Mouse (Mus musculus) liver, embryonic 15.5 days (tissue): ENCODE data around the gene Myo9b. TPM values are rescaled to one million over a fixed set of nuclear protein-coding genes. Genes with fewer than 3 reads are reported as not detected.

Experiments
- ATAC-seq: fragments of 200-750 bp; cut with Nextera tagmentation; 2 replicates; pipeline ENCODE4 v1.8.0; 2017; ENCODE audit warnings: moderate number of reproducible peaks, mild to moderate bottlenecking, moderate library complexity; ENCODE audit not compliant: insufficient read depth
- H3K27ac ChIP-seq: fragments of 300-500 bp; sonication (generic); replicated peaks from 2 replicates; pipeline ENCODE4 v1.5.1; 2015; ENCODE audit warnings: mild to moderate bottlenecking, inconsistent platforms
- H3K27me3 ChIP-seq: fragments of 300-500 bp; sonication (generic); 2 replicates; pipeline ENCODE4 v1.6.1; 2015; ENCODE audit warnings: mild to moderate bottlenecking, inconsistent platforms
- H3K36me3 ChIP-seq: fragments of 300-500 bp; sonication (generic); replicated peaks from 2 replicates; pipeline ENCODE4 v1.6.1; 2015; ENCODE audit warnings: moderate library complexity, mild to moderate bottlenecking, inconsistent platforms
- H3K4me1 ChIP-seq: fragments of 300-500 bp; sonication (generic); replicated peaks from 2 replicates; pipeline ENCODE4 v1.6.1; 2015; ENCODE audit warnings: inconsistent platforms
- H3K4me2 ChIP-seq: fragments of 300-500 bp; sonication (generic); 2 replicates; pipeline ENCODE4 v1.6.1; 2015; ENCODE audit warnings: moderate library complexity, mild to moderate bottlenecking, inconsistent platforms
- H3K4me3 ChIP-seq: fragments of 300-500 bp; sonication (generic); replicated peaks from 2 replicates; pipeline ENCODE4 v1.5.1; 2015; ENCODE audit warnings: mild to moderate bottlenecking, inconsistent platforms
- H3K9ac ChIP-seq: fragments of 300-500 bp; sonication (generic); 2 replicates; pipeline ENCODE4 v1.6.1; 2015; ENCODE audit warnings: moderate library complexity, mild to moderate bottlenecking, inconsistent platforms
- H3K9me3 ChIP-seq: fragments of 300-500 bp; sonication (generic); replicated peaks from 2 replicates; pipeline ENCODE4 v1.6.1; 2016; ENCODE audit warnings: inconsistent platforms
- WGBS: fragments of 180-500 bp; shearing (Covaris S2); methylation state at CpG from one replicate; pipeline ENCODE4 v1.1.7; 2015; ENCODE audit warnings: mixed read lengths; ENCODE audit not compliant: insufficient replicate concordance; 5-methylcytosine and 5-hydroxymethylcytosine counted together
- polyA plus RNA-seq: library from polyadenylated mRNA; unstranded; fragments of >200 nt; fragmentation: Nextera tagmentation; extraction: Ambion mirVana; gene quantifications from 2 replicates; pipeline ENCODE4 v1.2.1, GENCODE M21; 2015

Myo9b gene
- polyA plus RNA-seq, 1 experiment from 2014 or later = 7.3 TPM

DNA sequence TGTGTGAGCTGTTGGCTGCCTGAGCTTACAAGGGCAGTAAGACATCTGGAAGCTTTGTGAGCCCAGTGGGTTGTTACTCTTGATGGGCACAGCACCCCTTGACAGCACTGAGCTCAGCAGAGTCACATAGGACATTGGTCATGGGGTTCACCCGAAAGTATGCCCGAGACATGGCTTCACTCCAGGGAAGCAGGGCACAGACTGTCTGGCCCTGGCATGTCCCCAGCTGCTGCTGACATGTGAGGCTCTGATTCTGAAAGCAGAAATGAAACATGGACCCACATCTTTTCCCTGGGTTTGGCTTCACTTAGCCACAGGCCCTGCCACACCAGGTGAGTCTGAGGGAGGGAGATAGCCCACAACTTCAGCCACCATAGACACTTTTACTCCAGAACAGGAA lies 24.3 kb downstream of the Myo9b start:
- WGBS = 77% methylated on average over 2 of the region's 2 CpGs
- Histone ChIP-seq H3K9me3 (no peaks in the 10 kb centered on the region), H3K4me2 (no peak overlapping the region), H3K9ac (no peak overlapping the region), H3K27ac (peak overlapping the region; percentile 59), H3K4me3 (no peak overlapping the region), H3K36me3 (peaks cover 15% of the 10 kb centered on the region; the same call in 1 of the 2 replicates), H3K4me1 (peaks cover 28% of the 10 kb centered on the region; the same call in 1 of the 2 replicates), H3K27me3 (no peaks in the 10 kb centered on the region)
- no peak for ATAC-seq

DNA sequence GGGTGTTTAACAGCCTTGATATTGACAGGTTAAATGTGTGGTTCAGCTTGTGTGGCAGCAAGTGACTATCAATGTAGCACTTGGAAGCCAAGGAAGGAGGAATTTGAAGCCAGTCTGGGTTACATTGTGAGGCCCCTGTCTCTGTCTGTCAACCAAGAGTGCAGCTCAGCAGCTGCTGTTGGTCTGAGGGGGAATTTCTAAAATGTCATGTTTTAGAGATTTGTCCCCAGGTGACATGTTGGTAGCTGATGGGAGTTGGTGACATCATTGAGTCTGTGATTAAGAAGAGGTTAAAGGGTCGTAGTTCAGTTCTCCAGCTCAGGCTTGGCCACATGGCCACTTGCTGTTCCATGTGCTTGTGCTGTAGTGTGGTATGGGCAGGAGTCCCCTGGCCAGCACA lies 24.9 kb downstream of the Myo9b start:
- Histone ChIP-seq H3K36me3 (peaks cover 17% of the 10 kb centered on the region; the same call in 1 of the 2 replicates), H3K9me3 (no peaks in the 10 kb centered on the region), H3K4me2 (no peak overlapping the region), H3K4me1 (peaks cover 32% of the 10 kb centered on the region), H3K27ac (no peak overlapping the region), H3K4me3 (no peak overlapping the region), H3K27me3 (no peaks in the 10 kb centered on the region), H3K9ac (no peak overlapping the region)
- no peak for ATAC-seq
- 67% methylated on average over 1 of the region's 1 CpGs for WGBS

DNA sequence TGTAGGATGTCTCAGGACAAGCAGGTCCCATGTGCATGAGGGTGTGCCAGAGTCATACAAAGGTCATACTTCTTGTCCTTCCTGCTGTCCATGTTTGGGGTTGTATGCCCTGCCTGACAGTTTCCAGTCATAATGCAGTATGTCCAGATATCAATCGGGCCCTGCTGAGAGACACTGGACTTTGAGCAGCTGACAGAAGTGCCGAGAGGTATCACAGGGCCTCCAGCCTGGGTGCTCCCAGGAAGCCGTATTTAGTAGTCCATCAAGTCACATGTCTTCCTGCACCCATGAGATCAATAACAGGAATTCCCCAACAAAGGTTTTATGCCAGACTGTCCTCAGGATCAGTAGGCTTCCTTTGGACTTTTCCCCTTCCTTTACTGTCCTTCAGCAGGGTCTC lies 27.2 kb downstream of the Myo9b start:
- no peak overlapping the region for H3K9ac ChIP-seq
- no peaks in the 10 kb centered on the region for H3K9me3 ChIP-seq
- H3K36me3 ChIP-seq = peaks cover 29% of the 10 kb centered on the region; the same call in 1 of the 2 replicates
- no peak overlapping the region for H3K4me2 ChIP-seq
- 71% methylated on average over 3 of the region's 3 CpGs for WGBS
- ATAC-seq = no peak
- H3K27ac ChIP-seq = no peak overlapping the region
- no peaks in the 10 kb centered on the region for H3K27me3 ChIP-seq
- H3K4me3 ChIP-seq = no peak overlapping the region
- peaks cover 30% of the 10 kb centered on the region for H3K4me1 ChIP-seq

DNA sequence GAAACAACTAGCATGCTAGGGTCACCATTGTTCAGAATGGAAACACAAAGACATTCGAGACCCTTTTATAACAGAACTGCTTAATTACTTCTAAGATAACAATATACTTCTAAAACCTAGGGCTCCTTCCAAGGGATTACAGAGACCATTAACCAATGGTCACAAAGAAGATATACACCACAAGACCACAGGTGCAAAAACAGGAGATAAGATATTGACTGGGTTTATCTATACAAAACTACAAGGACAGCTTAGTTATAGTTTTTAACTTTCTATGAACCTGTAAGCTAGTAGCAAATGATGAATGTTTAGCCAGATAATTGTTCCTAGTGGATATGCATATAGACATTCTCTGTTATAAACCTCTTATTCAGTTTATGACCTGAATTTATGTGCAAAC lies 30.3 kb downstream of the Myo9b start:
- H3K4me3 ChIP-seq = no peak overlapping the region
- H3K27ac ChIP-seq = no peak overlapping the region
- ATAC-seq = no peak
- H3K9me3 ChIP-seq = no peaks in the 10 kb centered on the region
- 61% methylated on average over 1 of the region's 1 CpGs for WGBS
- peaks cover 23% of the 10 kb centered on the region; the same call in 1 of the 2 replicates for H3K36me3 ChIP-seq
- no peak overlapping the region for H3K9ac ChIP-seq
- no peaks in the 10 kb centered on the region for H3K27me3 ChIP-seq
- peaks cover 25% of the 10 kb centered on the region for H3K4me1 ChIP-seq
- H3K4me2 ChIP-seq = no peak overlapping the region

DNA sequence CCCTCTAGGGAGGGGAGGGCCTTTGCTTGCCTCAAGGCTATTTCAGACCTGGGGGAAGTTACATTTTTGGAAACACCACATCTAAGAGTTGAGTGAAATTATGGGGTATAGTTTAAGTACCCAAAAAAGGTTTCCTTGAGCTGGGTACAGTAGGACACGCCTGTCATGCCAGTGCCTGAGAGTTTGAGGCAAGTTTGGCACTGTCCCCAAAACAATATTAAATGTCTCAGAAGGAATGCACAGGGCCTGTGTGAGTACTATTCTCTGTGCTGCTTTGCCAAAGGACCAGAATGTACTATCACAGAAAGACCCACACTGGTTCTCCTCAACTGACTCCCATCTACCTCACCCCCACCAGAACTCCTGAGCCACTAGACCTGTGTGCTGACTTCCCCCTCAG lies 31.1 kb downstream of the Myo9b start:
- WGBS = 72% methylated on average over 1 of the region's 1 CpGs
- Histone ChIP-seq H3K36me3 (peaks cover 23% of the 10 kb centered on the region; the same call in 1 of the 2 replicates), H3K4me2 (no peak overlapping the region)

DNA sequence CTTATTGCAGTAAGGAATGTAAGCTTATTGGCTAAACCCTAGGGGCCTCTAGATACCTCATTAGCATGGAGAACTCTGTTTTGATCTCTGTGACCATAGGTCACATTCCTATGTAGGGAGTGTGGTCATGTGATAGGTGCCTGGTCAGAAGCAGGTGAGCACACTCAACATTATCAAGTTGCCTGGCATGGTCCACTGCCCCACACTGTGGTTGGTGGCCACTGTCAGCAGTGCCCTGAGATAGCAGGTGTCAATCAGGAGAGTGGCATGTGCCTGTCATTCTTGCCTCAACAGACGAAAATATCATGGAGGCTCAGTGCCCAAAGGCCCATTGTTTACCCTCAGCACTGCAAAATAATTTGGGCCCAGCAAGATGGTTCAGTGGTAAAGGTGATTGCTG lies 33.5 kb downstream of the Myo9b start:
- H3K9me3 ChIP-seq = no peaks in the 10 kb centered on the region
- WGBS = 56% methylated on average over 1 of the region's 1 CpGs
- no peak for ATAC-seq
- H3K4me1 ChIP-seq = peaks cover 20% of the 10 kb centered on the region
- H3K27ac ChIP-seq = no peak overlapping the region
- H3K9ac ChIP-seq = no peak overlapping the region
- H3K4me3 ChIP-seq = no peak overlapping the region
- H3K4me2 ChIP-seq = no peak overlapping the region
- peaks cover 23% of the 10 kb centered on the region; the same call in 1 of the 2 replicates for H3K36me3 ChIP-seq
- H3K27me3 ChIP-seq = no peaks in the 10 kb centered on the region

More for the DNA sequence above, 31.1 kb downstream of the Myo9b start:
- no peak overlapping the region for H3K9ac ChIP-seq
- H3K4me1 ChIP-seq = peaks cover 32% of the 10 kb centered on the region
- H3K9me3 ChIP-seq = no peaks in the 10 kb centered on the region
- no peak overlapping the region for H3K4me3 ChIP-seq
- H3K27ac ChIP-seq = no peak overlapping the region
- no peaks in the 10 kb centered on the region for H3K27me3 ChIP-seq
- no peak for ATAC-seq

DNA sequence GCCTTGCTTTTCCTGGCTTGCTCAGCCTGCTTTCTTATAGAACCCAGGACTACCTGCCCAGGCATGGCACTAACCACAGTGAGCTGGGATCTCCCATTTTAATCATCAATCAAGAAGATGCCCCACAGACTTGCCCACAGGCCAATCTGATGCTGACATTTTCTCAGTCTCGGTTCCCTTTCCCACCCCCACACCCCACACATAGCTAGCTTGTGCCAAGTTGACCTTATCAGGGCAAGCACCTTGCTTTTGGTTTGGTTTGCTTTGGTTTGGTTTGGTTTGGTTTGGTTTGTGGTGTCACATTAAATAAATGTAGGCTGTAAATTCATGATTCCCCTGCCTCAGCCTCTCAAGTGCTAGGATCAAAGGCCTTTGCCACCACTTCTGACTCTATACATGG lies 34.9 kb downstream of the Myo9b start:
- H3K4me1 ChIP-seq = peaks cover 30% of the 10 kb centered on the region
- no peak overlapping the region for H3K27ac ChIP-seq
- peaks cover 16% of the 10 kb centered on the region; the same call in 1 of the 2 replicates for H3K36me3 ChIP-seq
- no peaks in the 10 kb centered on the region for H3K27me3 ChIP-seq
- H3K4me2 ChIP-seq = no peak overlapping the region
- H3K9ac ChIP-seq = no peak overlapping the region
- H3K4me3 ChIP-seq = no peak overlapping the region
- no peak for ATAC-seq
- 24% methylated on average over 1 of the region's 1 CpGs for WGBS
- H3K9me3 ChIP-seq = no peaks in the 10 kb centered on the region

DNA sequence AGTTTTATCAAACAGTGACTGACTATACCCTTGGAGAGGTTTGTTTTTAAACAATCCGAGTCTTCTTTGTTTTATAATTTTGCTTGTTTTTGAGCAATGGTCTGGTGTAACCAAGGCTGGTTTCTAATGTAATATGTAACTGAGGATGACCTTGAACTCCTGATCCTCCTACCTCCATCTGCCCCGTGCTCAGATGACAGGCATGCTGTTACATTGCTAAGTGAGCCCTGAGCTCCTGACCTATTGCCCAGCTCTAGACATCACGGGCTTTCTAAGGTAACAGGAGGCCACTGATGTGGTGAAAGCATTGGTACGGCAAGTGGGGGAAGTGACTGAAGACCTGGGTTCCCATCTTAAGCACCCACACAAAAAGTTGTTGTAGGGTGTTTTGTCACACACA lies 35.4 kb downstream of the Myo9b start:
- H3K36me3 ChIP-seq = peaks cover 13% of the 10 kb centered on the region; the same call in 1 of the 2 replicates
- H3K4me1 ChIP-seq = peaks cover 33% of the 10 kb centered on the region
- H3K9ac ChIP-seq = no peak overlapping the region
- H3K27ac ChIP-seq = no peak overlapping the region
- ATAC-seq = no peak
- 64% methylated on average over 4 of the region's 4 CpGs for WGBS
- no peaks in the 10 kb centered on the region for H3K9me3 ChIP-seq
- no peak overlapping the region for H3K4me2 ChIP-seq
- H3K4me3 ChIP-seq = no peak overlapping the region
- no peaks in the 10 kb centered on the region for H3K27me3 ChIP-seq

DNA sequence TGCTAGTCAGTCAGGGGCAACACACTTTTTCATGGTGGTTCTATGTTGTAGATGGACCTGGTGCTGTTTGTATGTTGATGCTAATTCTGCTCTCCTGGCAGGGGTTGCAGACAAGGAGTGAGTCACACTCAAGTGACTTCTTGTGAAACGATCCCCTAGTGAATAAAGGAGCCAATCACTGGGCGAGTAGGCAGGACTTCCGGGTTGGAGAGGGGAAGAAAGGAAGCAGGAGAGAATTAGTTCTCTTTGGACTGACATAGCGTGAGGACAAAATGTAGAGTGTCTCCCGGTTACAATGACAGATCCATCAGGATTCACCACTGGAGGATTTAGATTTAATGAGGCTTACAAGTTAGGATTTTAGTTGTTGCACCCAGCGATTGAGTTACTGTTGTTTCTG lies 37.9 kb downstream of the Myo9b start:
- H3K36me3 ChIP-seq = no peaks in the 10 kb centered on the region
- H3K27me3 ChIP-seq = no peaks in the 10 kb centered on the region
- H3K4me2 ChIP-seq = no peak overlapping the region
- H3K4me3 ChIP-seq = no peak overlapping the region
- H3K27ac ChIP-seq = no peak overlapping the region
- no peak overlapping the region for H3K9ac ChIP-seq
- H3K4me1 ChIP-seq = peaks cover 57% of the 10 kb centered on the region
- 59% methylated on average over 6 of the region's 6 CpGs for WGBS
- no peaks in the 10 kb centered on the region for H3K9me3 ChIP-seq
- ATAC-seq = no peak

DNA sequence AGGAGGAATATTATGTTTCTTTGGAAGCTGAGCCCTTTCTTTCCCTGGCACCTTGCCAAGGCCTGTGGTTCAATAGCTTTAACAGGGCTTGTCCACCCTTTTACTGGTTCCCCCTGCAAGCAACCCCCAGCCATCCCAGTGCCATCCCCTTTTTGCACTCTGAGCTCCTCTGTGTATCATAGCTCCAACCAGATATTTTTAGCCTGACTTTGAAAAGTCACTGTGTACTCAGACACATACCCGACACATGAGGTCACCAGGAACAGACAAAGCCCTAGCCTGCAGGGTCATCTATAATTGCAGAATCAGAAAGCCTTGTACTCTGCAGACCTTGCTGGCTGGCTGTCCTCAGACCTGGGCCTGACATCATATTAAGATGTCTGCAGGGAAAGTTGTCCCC lies 40.2 kb downstream of the Myo9b start:
- Histone ChIP-seq H3K9ac (no peak overlapping the region), H3K4me3 (no peak overlapping the region), H3K4me1 (peaks cover 65% of the 10 kb centered on the region), H3K27me3 (no peaks in the 10 kb centered on the region), H3K36me3 (0 out of 2 replicates have a peak, but pooled peaks cover 6% of the 10 kb centered on the region), H3K27ac (peak overlapping the region; percentile 81), H3K4me2 (no peak overlapping the region), H3K9me3 (no peaks in the 10 kb centered on the region)
- ATAC-seq = peak; percentile 38; the same call in 1 of the 2 replicates
- 59% methylated on average over 1 of the region's 1 CpGs for WGBS

DNA sequence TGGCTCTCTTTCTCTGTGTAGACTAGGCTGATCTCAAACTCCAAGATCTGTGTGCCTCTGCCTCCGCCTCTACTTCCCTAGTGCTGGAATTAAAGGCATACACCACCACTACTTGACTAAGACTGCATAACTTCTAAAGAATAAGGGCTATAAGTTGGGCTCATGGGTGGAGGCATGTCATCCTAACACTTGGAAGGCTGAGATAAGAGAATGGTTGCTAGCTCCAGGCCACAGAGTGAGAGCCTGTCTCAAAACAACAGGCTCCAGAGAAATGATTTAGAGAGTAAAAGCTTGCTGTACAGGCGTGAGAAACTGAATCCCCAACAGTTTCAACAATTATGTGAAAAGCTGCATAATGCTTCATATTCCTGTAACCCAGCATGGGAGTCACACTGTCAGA lies 41.4 kb downstream of the Myo9b start:
- 31% methylated on average over 2 of the region's 2 CpGs for WGBS
- H3K9ac ChIP-seq = peak overlapping the region; percentile 23; the same call in 1 of the 2 replicates
- H3K27me3 ChIP-seq = no peaks in the 10 kb centered on the region
- ATAC-seq = peak; percentile 75
- peaks cover 14% of the 10 kb centered on the region for H3K36me3 ChIP-seq
- H3K27ac ChIP-seq = peak overlapping the region; percentile 81
- no peak overlapping the region for H3K4me3 ChIP-seq
- no peaks in the 10 kb centered on the region for H3K9me3 ChIP-seq
- H3K4me1 ChIP-seq = peaks cover 58% of the 10 kb centered on the region
- peak overlapping the region; percentile 49 for H3K4me2 ChIP-seq

DNA sequence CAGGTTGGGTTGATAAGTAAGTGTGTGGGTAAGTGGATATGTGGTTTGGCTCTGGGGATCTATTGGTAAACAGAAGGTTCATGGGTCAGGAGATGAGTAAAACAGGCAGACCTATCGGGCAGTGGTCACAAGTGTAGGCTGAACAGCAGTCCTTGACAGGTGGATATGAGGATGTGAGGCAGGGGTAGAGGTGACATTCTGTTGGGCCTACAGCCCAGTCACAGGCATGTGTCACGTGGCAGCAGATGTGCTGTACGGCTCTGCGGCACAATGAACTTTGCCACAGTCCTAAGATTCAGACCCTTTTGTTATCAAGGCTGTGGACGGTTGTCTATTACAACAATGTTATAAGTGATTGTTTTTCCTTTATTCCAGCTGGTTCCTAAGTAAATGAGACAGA lies 43.5 kb downstream of the Myo9b start:
- Histone ChIP-seq H3K4me2 (no peak overlapping the region), H3K4me1 (peaks cover 58% of the 10 kb centered on the region), H3K9me3 (no peaks in the 10 kb centered on the region), H3K9ac (no peak overlapping the region), H3K27ac (peak overlapping the region; percentile 38; the same call in 1 of the 2 replicates), H3K4me3 (no peak overlapping the region), H3K36me3 (peaks cover 17% of the 10 kb centered on the region), H3K27me3 (no peaks in the 10 kb centered on the region)
- no peak for ATAC-seq
- WGBS = 71% methylated on average over 5 of the region's 5 CpGs
